Mouse (Mus musculus) NIH3T3 (cell line): Measurements from ENCODE around the gene Rps19bp1.

Source experiments
- DNase-seq: peaks from one replicate; pipeline ENCODE4 v3.0.0-alpha.2; 2012; ENCODE audit warnings: low read depth

Gene Rps19bp1

GRCm38 (mm10) chr15:80263610-80264575 is at the start of gene Rps19bp1:
Gene Rps19bp1, minus strand, starts transcription at chr15:80264315.
- DNase-seq = peak; percentile 98

DNA sequence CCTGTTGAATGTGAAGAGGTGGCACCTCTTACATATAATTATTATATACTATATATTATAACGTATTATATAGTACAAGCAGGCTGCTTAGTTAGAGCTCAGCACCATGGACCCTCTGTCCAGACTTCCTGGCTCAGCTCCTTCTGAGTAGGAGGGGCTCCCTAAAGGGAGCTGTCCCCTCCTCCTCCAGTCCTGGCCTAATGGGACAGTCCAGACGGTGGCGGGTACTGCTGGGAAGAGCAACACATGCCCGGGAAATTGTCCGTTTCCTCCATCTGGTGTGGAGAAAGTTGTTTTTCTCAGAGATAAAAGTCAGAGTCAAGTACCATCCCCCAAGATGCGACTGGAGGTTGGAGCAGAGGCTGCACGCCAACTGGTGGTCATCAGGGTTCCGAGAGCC is 42.0 kb upstream of the Rps19bp1 start:
- no peak for DNase-seq

- DNase-seq = no peak
Measured at GRCm38 (mm10) chr15:80304188-80304587, 40.1 kb upstream of the Rps19bp1 start.

GRCm38 (mm10) chr15:80303779-80304178 is 39.7 kb upstream of the Rps19bp1 start:
- DNase-seq = peak; percentile 73

- DNase-seq = no peak
Measured at GRCm38 (mm10) chr15:80297146-80297545, 33.0 kb upstream of the Rps19bp1 start.

- DNase-seq = peak; percentile 66
Measured at GRCm38 (mm10) chr15:80289436-80289835, 25.3 kb upstream of the Rps19bp1 start.

DNA sequence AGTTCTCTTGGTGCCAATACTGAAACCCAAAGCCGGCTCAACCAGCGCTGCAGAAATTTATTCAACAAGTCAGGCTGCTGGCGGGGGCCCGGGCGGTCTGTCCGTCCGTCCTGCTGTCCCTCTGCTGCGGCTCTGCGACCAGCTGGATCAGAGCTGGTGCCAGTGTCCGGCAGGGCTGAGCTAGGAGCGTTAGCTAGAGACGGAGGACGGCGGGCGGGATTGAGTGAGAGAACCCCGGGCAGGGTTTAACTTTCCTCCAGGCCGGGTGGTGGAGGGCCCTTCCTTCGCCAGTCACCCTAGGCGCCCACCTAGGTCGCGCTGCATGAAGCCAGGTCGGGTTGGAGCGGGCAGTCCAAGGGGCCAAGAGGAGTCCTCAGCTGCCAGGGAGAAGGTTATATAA is 23.9 kb upstream of the Rps19bp1 start:
- DNase-seq = no peak

DNA sequence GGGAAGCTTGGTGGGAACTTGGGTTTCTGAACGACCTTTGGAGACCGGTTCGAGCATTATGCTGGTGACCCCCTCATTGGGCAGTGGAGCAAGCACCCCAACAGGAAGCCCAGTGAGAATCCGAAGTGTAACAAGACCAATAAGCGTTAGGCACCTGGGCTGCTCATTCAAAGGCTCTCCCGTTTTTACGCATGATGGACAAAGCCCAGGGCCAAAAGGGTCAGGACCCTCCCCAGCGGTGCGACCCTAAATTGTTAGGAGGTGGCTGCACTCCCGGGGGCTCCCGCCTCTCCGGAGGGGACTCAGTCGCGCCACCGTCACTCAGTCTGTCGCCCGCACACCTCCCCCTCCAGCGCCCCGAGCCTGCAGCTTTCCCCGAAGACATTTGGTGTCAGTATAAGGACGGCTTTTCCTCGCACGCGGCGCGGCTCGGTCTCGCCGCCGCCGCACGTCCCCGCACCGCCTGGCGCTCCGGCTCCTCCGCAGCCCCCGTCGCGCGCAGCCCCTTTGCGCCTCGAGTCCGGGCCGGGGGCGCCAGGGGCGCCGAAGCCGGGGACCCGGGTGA is 22.8 kb upstream of the Rps19bp1 start, which contains the start of gene Cacna1i:
Cacna1i (plus strand) TSS at position 388 of the 565 bp plus-strand sequence.
- DNase-seq = no peak

DNA sequence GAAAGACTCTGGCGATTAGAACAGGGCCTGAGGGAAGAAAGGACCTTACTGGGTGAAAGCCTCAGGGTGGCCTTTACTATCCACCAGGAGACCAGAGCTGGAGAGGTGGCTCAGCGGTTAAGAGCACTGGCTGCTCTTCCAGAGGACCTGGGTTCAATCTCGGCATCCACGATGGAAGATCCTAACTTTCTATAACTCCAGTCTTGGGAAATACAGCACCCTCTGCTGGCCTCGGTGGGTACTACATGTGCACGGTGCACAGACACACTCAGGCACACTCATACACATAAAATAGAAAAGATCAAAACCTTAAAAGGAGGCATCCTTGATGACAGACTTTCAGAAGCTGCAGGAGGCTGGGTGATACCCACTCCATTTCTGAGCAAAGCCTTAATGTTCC is 16.5 kb upstream of the Rps19bp1 start:
- peak; percentile 49 for DNase-seq

GRCm38 (mm10) chr15:80279053-80279452 is 14.9 kb upstream of the Rps19bp1 start:
- peak; percentile 17 for DNase-seq

DNA sequence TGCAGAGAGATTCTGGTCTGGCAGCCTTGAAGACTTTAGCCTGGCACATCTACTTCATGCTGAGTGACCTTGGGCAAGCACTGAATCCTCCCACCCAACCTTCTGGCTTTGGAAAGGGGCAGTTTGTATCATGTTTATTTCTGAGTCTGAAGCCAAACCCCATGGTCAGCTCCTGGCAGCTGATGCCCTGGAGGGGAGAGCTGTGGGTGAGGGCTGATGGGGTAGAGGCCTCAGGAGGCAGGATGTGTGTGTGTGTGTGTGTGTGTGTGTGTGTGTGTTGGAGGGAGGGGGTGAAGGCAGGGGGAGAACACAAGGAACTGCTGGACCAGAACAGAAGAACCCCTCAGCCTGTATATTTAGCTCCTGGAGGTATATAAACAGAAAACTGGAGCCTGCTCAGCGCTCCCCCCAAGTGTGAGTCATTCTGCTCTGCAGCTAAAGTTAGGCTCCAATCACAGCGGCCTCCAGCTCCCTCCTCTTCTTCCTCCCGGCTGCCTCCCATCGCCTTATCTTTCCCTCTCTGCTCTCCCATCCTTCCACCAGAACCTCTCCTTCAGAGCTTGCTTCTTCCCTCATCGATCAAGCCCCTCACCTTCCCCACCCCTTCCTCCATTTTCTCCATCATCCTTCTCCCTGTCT is 14.1 kb upstream of the Rps19bp1 start:
- peak; percentile 78 for DNase-seq

DNA sequence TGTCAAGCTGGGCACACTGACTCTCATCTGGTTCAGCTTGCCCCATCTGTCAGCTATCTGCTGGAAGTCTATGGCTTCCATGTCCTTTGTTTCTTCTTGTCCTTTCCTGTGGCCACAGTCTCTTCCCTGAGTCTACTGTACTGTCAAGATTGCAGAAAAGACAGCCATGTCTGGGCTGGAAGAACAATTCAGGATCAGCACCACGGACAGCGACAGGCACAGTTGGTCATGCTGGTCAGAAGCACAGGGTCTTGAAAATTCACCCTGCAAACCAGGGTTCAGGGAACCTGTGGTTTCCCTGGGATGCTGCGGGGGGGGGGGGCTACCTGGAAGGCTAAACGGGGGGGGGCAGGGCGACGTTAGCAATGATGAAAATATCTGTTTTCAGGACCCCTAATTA is 13.5 kb upstream of the Rps19bp1 start:
- DNase-seq = peak; percentile 93

DNA sequence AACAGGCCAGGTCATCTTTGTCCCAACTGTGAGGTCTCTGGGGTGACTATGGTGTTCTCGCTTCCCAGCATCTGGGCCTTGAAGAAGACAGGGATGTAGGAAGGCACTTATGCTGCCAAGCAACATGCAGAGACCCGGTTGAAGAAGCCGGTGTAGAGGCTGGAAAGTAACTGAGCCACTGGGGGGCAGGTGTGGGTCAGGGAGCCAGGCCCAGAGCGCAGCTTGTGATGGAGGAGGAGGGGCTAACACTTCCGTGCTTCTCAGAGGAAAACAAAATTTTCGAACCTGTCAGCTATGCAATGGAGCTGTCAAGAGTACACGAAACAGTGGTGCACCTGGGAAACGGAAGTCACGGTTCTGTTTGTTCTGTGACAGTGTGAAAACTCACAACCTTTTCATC is 13.0 kb upstream of the Rps19bp1 start:
- DNase-seq = peak; percentile 34

GRCm38 (mm10) chr15:80271858-80272396 is 7.8 kb upstream of the Rps19bp1 start:
- no peak for DNase-seq

DNA sequence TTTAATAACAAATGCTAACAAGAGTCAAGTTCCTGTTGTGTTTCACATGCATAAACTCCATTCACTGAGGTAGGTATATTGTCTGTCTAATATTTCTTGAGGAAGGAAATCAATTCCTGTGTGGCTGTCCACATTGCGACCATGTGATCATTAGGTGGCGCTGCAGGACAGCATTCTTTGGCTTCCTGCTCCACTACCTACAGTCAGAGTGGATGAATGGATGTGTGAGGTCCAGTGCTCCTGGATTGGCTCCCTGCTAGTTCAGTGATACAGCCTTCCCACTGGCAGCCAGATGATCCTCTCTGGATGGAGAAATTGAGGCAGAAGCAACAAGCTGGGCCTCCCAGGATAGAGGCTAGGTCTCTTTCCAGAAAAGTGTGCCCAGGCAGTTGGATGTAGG is 2.2 kb upstream of the Rps19bp1 start:
- peak; percentile 95 for DNase-seq

DNA sequence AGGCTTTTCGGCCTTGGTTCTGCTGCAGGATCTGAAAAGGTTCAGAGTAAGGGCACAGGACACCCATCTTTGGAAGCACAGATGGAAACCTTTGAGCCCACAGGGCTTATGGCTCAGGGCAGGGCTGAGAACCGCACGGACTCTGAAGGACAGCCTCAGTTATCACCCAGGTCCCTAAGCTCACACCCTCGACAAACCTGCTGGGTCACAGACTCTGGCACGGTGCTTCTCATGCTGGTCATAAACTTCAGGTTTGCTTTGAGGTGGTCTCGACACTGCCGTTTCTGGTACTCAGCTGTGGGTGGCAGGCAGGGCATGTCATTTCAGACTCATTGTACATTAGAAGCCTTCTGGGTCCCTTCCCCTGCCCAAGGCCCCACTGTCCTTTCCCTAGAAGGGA is 3.0 kb downstream of the Rps19bp1 start:
- no peak for DNase-seq

- DNase-seq = peak; percentile 92
Measured at GRCm38 (mm10) chr15:80260677-80261076, 3.4 kb downstream of the Rps19bp1 start.

DNA sequence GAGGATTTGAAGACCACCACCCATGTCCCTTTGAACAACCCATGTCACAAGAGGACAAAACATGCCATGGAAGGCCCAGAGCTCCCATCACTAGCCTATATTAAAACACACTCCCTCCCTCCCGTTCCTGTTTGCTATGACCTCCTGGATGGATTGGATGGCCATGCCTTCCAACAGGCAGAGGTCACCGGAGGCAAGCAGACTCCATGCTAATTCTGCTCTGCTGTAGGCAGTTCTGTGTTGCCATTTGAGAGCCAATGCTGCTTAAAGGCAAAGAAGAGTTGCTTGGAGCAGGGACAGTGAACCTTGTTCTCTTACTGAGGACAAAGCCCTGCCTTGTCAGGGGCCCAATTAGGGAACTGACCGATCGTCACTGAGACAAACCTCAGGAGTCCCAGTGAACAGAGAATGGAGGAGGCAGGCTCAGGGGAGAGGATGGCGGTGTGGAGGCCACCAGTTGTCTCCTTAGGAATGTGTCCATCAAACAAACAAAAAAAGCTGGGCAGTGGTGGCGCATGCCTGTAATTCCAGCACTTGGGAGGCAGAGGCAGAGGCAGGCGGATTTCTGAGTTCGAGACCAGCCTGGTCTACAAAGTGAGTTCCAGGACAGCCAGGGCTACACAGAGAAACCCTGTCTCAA is 4.6 kb downstream of the Rps19bp1 start:
- DNase-seq = no peak

DNA sequence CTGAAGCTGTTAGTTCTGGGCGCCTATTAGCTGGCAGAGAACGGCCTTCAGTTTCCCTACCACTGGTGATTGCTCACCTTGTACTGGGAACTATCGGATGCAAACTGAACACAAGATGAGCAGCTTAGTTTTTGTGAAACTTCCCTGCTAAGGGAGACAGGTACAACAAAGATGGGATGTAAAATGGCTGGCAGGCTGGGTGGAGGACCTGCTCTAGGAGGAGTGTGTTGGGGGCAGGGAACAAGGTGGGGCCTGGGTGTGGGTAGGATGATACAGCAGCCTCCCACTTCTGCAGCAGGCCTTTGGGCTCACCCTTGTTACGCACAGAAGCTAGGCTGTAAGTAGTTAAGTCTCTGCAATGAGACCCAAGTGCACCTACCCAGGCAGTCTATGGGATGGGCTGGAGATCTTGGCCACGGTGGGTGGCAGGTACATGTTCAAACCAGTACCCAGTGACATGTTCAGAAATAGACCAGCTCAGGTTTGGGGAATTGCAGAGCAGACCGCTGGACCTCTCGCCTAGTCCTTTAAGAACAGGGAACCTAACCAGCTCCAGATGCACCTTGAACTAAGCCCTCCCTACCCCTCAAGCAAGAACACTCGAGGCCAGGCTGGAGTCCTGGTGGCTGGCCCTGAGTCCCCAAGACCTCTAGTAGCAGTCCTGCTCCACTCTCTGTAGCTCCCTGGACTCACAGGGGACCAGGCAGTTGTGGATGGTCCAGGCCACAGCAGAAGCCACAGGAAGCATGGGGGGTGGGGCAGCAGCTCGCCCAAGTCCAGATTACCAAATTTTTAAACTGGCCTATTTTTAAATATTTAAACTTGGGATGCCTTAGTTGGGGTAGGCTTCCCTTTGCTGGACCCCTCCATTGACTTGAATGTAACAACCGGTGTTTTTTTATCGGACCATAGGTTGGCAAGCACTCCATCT is 5.6 kb downstream of the Rps19bp1 start:
- DNase-seq = peak; percentile 66

DNA sequence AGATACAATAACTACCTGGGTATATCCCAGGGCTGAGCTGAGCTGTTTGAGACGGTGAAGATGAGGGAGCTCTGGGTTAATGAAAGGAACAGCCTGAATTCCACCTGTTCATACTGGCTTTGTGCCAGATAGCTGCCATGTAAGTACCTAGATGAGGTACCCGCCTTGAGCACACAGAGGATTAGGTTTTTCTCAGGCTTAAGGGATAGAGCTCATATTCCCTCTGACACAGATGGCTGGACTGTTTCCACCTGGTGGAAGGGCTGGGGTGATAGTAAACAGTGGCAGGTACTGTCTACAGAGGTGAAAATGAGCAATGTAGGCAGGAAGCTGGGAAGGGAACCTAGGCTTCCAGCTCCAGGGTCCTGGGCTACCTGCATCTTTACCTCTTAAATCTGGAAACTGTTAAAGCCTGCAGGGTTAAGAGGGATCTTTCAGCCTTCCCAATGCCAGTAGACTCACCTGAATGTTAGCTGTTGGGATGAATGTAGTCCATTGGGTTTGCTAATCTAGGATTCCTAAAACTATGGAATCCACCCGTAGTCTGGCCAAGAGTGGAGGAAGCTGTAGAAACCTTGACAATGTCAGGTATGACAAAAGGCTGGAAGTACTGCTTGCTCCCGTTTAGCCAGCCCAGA is 6.4 kb downstream of the Rps19bp1 start:
- peak; percentile 66 for DNase-seq
